ENCODE assay signal across 23 mouse cellular contexts in the genomic region with DNA sequence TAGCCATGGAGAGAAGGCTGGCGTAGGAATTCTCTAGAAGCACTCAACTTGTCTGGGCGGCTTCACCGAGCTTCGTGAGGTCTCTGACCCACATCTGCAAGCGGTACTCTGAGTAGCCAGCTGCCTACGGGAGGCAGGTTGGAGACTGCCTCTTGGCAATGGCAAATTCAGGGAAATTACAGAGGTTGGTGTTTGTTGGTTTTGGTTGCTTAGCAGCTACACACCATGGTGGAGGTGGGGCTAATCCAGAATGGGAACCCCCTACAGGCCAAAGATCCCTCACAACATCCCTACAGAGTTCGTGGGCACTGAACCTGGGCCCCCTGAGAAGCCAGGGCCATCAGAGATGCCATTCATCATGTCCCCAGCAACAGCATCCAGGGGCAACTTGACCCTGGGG. TPM values are rescaled to one million over a fixed set of nuclear protein-coding genes. Genes with fewer than 3 reads are reported as not detected.
A peak's percentile ranks its signal among the peaks of the same experiment; 100 is the strongest.
DNase-seq lines count a peak whose midpoint lies in the region; ATAC-seq lines count a peak whose summit lies in the region.
"Had no signal": no experiment of that assay in that cellular context is flagged by ENCODE, and none has a peak within 500 bp of the region (broad histone marks: within the 10 kb centered on the region; RNA-seq: fewer than 3 reads in every experiment).

No protein-coding gene starts in this region.

- DNase-seq in CD4-positive helper T cell, adult 2 months (ENCODE audit: low read depth, low spot score): peak; percentile 78
- DNase-seq in R1 (ENCODE audit: low read depth, low spot score): peak; percentile 40
- DNase-seq in naive thymus-derived CD4-positive, alpha-beta T cell, adult 2 months (ENCODE audit: low read depth): peak; percentile 62
- DNase-seq in frontal cortex, adult 2 months (ENCODE audit: extremely low spot score in 1 of 2, low spot score in 1 of 2): no peak
- DNase-seq: adrenal gland, adult 8-10 months; cerebellum, adult 2 months; cerebellum, postnatal 10 days; forebrain, postnatal 0 days; gastrocnemius, postnatal 10 days; heart, adult 2 months; heart, postnatal 36 days had no signal

- peak overlapping the region; percentile 88; the same call in 1 of the 2 replicates for H3K27ac ChIP-seq in intestine, embryonic 16.5 days (ENCODE audit: low read length)
- no peak overlapping the region for H3K27ac ChIP-seq in intestine, embryonic 15.5 days
- H3K27ac ChIP-seq: embryonic facial prominence, embryonic 10.5 days; forebrain, embryonic 13.5 days; heart, adult 2 months; heart, embryonic 13.5 days; hindbrain, embryonic 12.5 days had no signal

- H3K4me3 ChIP-seq in intestine, embryonic 16.5 days (ENCODE audit: low read length): no peak overlapping the region
- H3K4me3 ChIP-seq in intestine, embryonic 15.5 days (replicated peaks): no peak overlapping the region
- H3K4me3 ChIP-seq: embryonic facial prominence, embryonic 10.5 days; forebrain, embryonic 13.5 days; heart, adult 2 months; heart, embryonic 13.5 days; hindbrain, embryonic 12.5 days had no signal

- no peak overlapping the region for H3K9ac ChIP-seq in intestine, embryonic 16.5 days (ENCODE audit: low read depth, low read length)
- H3K9ac ChIP-seq in intestine, embryonic 15.5 days: no peak overlapping the region; the same call in 1 of the 2 replicates
- H3K9ac ChIP-seq: forebrain, embryonic 13.5 days; forebrain, postnatal 0 days; hindbrain, embryonic 12.5 days had no signal

- peaks cover 5% of the 10 kb centered on the region; the same call in 1 of the 2 replicates for H3K4me1 ChIP-seq in intestine, embryonic 16.5 days (ENCODE audit: control insufficient read depth, insufficient read depth, low read length)
- peaks cover 7% of the 10 kb centered on the region; the same call in 1 of the 2 replicates for H3K4me1 ChIP-seq in intestine, embryonic 15.5 days (replicated peaks)

- no peaks in the 10 kb centered on the region for H3K36me3 ChIP-seq in intestine, embryonic 16.5 days (ENCODE audit: control insufficient read depth, insufficient read depth, low read length)
- no peaks in the 10 kb centered on the region for H3K36me3 ChIP-seq in intestine, embryonic 15.5 days
- H3K36me3 ChIP-seq: embryonic facial prominence, embryonic 10.5 days; heart, embryonic 13.5 days; hindbrain, embryonic 12.5 days had no signal

- H3K9me3 ChIP-seq in intestine, embryonic 16.5 days (ENCODE audit: control insufficient read depth, low read length): no peaks in the 10 kb centered on the region
- no peaks in the 10 kb centered on the region for H3K9me3 ChIP-seq in intestine, embryonic 15.5 days
- H3K9me3 ChIP-seq: embryonic facial prominence, embryonic 10.5 days; forebrain, embryonic 13.5 days; heart, embryonic 13.5 days; hindbrain, embryonic 12.5 days had no signal

- no peak overlapping the region for H3K4me2 ChIP-seq in intestine, embryonic 16.5 days (ENCODE audit: low read depth, low read length)
- no peak overlapping the region for H3K4me2 ChIP-seq in intestine, embryonic 15.5 days (replicated peaks)
- H3K4me2 ChIP-seq: forebrain, embryonic 13.5 days; heart, embryonic 13.5 days; hindbrain, embryonic 12.5 days had no signal

- ATAC-seq in intestine, embryonic 16.5 days: no peak
- no peak for ATAC-seq in intestine, embryonic 15.5 days
- ATAC-seq in megakaryocyte, adult 5-6 weeks (ENCODE audit: poor library complexity, severe bottlenecking): no peak
- ATAC-seq: forebrain, embryonic 13.5 days; forebrain, postnatal 0 days; hindbrain, embryonic 16.5 days; Patski had no signal

- 83% methylated on average over 7 of the region's 7 CpGs for WGBS in intestine, embryonic 16.5 days
- WGBS in intestine, embryonic 15.5 days: 81% methylated on average over 7 of the region's 7 CpGs

- no peaks in the 10 kb centered on the region for H3K27me3 ChIP-seq in intestine, embryonic 16.5 days (replicated peaks; ENCODE audit: control insufficient read depth, insufficient read depth, low read length)
- no peaks in the 10 kb centered on the region for H3K27me3 ChIP-seq in intestine, embryonic 15.5 days (replicated peaks)
- H3K27me3 ChIP-seq: CH12.LX; forebrain, embryonic 13.5 days; heart, embryonic 13.5 days; hindbrain, embryonic 12.5 days; Patski had no signal

RNA-seq across cellular contexts. Expression of gene Gm21885, which starts 6.4 kb away (rescaled TPM):
- 92.1 and 137 TPM in 2 replicates for polyA plus RNA-seq in intestine, embryonic 16.5 days (2015; fragmentation: Nextera tagmentation; extraction: Ambion mirVana)
- polyA plus RNA-seq in intestine, embryonic 15.5 days (2015; fragmentation: Nextera tagmentation; extraction: Ambion mirVana): 44.6 and 53.2 TPM in 2 replicates
- not detected in 2 replicates for total RNA-seq in megakaryocyte, adult 5-6 weeks (2015)
- total RNA-seq in megakaryocyte, adult 5-6 weeks (2017): not detected in 2 replicates
- polyA plus RNA-seq in frontal cortex, adult 2 months (2012; rRNA removed): not detected in 2 replicates
- total RNA-seq: adrenal gland, adult 8-10 months; adrenal gland, postnatal 36 days; forebrain, postnatal 0 days; gastrocnemius, postnatal 10 days; gastrocnemius, postnatal 4 days had no signal
- polyA plus RNA-seq: cerebellum, adult 2 months; forebrain, embryonic 13.5 days; forebrain, postnatal 0 days; heart, adult 2 months; heart, embryonic 13.5 days; hindbrain, embryonic 16.5 days; Patski had no signal

RNA-seq across cellular contexts. Expression of gene Wfikkn2, which starts 29.4 kb away (rescaled TPM):
- 1.8 and 2.2 TPM in 2 replicates for polyA plus RNA-seq in intestine, embryonic 16.5 days (2015; fragmentation: Nextera tagmentation; extraction: Ambion mirVana)
- polyA plus RNA-seq in intestine, embryonic 15.5 days (2015; fragmentation: Nextera tagmentation; extraction: Ambion mirVana): 2.3 TPM in 2 replicates
- not detected in 2 replicates for total RNA-seq in megakaryocyte, adult 5-6 weeks (2015)
- total RNA-seq in megakaryocyte, adult 5-6 weeks (2017): not detected in 2 replicates
- 1.2 and 1.3 TPM in 2 replicates for polyA plus RNA-seq in frontal cortex, adult 2 months (2012; rRNA removed)

RNA-seq across cellular contexts. Expression of gene Luc7l3, which starts 46.6 kb away (rescaled TPM):
- 65.5 and 74.6 TPM in 2 replicates for polyA plus RNA-seq in intestine, embryonic 16.5 days (2015; fragmentation: Nextera tagmentation; extraction: Ambion mirVana)
- 85.9 and 103 TPM in 2 replicates for polyA plus RNA-seq in intestine, embryonic 15.5 days (2015; fragmentation: Nextera tagmentation; extraction: Ambion mirVana)
- 115 and 130 TPM in 2 replicates for total RNA-seq in megakaryocyte, adult 5-6 weeks (2015)
- 283 and 293 TPM in 2 replicates for total RNA-seq in megakaryocyte, adult 5-6 weeks (2017)
- 181 and 209 TPM in 2 replicates for polyA plus RNA-seq in frontal cortex, adult 2 months (2012; rRNA removed)

RNA-seq across cellular contexts. Expression of gene Ankrd40, which starts 52.6 kb away (rescaled TPM):
- 11.8 and 11.9 TPM in 2 replicates for polyA plus RNA-seq in intestine, embryonic 16.5 days (2015; fragmentation: Nextera tagmentation; extraction: Ambion mirVana)
- 22.0 and 23.0 TPM in 2 replicates for polyA plus RNA-seq in intestine, embryonic 15.5 days (2015; fragmentation: Nextera tagmentation; extraction: Ambion mirVana)
- total RNA-seq in megakaryocyte, adult 5-6 weeks (2015): 22.6 and 24.8 TPM in 2 replicates
- total RNA-seq in megakaryocyte, adult 5-6 weeks (2017): 64.7 and 74.1 TPM in 2 replicates
- polyA plus RNA-seq in frontal cortex, adult 2 months (2012; rRNA removed): 138 and 164 TPM in 2 replicates

Comparison
In these comparisons a context has a peak if more than half of its experiments do, and no peak if none do; other contexts are left out.
1. DNase-seq: peak in CD4-positive helper T cell, adult 2 months (single experiment), R1 (single experiment) and naive thymus-derived CD4-positive, alpha-beta T cell, adult 2 months (single experiment); none in frontal cortex, adult 2 months (0 of 2).
2. RNA of gene Gm21885, which starts 6.4 kb away (polyA plus RNA-seq): 92.1 to 137 TPM in intestine, embryonic 16.5 days and 44.6 to 53.2 TPM in intestine, embryonic 15.5 days; not detected in frontal cortex, adult 2 months; every median in the first group is over 10 times any median in the second.